Mouse (Mus musculus) left cerebral cortex, adult 18-20 months (tissue): ENCODE data around the gene Tmem240. TPM values are rescaled to one million over a fixed set of nuclear protein-coding genes. Genes with fewer than 3 reads are reported as not detected.
A peak's percentile ranks its signal among the peaks of the same experiment; 100 is the strongest.
"Not testable (repeated sequence)": the region's sequence is repeated elsewhere in the genome, so short reads cannot be mapped to it uniquely, and the experiment has no call there.

ENCODE experiments used
- DNase-seq, 2 experiments: peaks; one replicate each; pipeline ENCODE4 v3.0.0; 2021 to 2022; ENCODE audit warnings: low spot score in 2 of 2, mixed read lengths in 1 of 2
- long read RNA-seq, 2 experiments: library from polyadenylated mRNA; stranded (forward); transcript quantifications; one replicate each; pipeline ENCODE4 v2.0.0; 2021
- total RNA-seq, 2 experiments: library from RNA; stranded (reverse); gene quantifications; 2 replicates each; pipeline ENCODE4 v1.2.3; 2021

Gene Tmem240
- total RNA-seq = 10 to 100 TPM; 51.1 to 53.0 TPM
- long read RNA-seq, experiment 1, full-length matches to known transcripts = 17 of 20 reads
- long read RNA-seq, experiment 1, partial matches to known transcripts = 1 of 20 reads
- long read RNA-seq, experiment 1, other reads (novel, unspliced or antisense) = 2 of 20 reads
- long read RNA-seq, experiment 2, full-length matches to known transcripts = 22 of 30 reads
- long read RNA-seq, experiment 2, partial matches to known transcripts = 0 of 30 reads
- long read RNA-seq, experiment 2, other reads (novel, unspliced or antisense) = 8 of 30 reads

DNA sequence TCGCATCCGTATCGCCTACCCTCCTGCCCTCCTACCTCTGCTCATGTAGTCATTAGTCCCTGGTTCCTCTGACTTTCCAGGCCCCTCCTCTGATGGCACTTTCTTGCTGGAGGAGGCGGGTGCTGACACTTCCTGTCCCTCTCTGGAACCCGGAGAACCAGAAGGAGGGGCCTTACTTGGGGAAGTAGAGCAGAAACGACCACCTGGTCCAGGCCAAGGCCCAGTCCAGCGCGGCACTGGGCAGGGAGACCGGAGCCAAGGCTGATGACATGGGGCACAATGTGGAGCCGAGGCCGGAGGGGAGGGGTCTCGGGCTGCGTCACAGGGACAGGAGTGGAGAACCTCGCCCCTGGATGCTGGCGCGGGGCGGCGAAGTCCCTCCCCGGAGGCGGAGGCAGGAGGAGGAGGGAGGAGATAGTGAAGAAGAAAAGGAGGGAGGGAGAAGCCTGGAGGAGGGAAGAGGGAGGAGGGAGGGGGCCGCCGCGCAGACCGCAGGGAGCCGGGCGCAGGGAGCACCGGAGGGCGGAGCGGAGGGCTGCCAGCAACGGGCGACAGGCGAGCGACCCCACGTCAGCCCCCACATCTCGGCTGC, at the start of gene Tmem240:
Tmem240 (plus strand) TSS at position 451 of the 592 bp plus-strand sequence.
- peak; percentile 80 to 89 for DNase-seq

DNA sequence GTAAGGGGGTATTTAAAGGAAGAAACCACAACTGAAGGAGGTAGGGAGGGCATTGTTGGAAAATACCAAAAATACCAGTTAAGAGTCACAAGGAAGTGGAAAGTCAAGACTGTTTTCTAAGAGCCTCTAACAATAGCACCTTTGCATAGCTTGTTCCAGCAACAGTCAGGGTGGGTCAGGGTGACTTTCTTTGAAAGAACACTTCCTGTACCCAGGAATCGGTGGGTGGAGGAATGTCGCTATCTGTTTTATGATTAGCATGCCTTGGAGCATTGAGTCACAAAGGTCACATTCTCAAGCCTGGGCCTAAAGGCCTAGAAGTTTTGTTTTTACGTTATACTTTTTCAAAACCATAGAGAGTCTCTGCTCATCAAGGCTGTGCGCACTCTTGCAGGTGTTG, 46.8 kb upstream of the Tmem240 start:
- not testable (repeated sequence) for DNase-seq

DNA sequence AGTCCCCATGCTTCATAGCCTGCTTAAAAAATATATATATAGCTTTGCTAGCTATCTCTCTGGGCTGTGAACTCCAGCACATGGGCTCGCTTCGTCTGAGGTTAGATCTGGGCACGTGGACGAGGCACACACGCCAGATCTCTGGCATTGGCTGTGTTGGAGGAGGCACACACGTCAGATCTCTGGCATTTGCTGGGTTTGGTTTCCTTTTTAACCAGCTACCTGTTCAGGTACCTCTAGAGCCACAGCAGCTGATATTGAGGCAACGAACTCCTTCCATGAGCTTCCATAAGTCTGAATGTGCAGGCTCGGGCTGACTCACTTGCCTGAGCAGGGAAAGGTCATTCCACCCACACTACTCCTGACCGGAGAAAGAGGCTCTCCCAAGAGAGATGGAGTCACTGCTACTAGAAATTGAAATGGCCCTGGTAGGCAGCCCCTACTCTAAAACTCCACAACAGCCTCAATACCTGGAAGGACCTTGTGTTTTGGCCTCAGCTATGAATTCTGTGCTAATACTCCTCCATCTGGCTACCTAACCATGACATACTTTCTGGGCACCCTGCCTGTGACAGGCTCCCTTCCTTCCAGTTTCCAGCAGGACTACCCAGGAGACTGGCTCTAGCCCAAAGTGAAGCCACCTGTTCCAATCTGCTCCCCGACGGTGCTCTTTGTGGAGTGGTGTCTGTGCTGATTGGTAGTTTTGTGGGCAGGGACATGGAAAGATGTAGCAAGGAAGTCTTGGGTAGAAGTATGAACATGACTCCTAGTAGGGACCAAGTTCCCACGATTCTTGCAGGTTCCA, 43.8 kb upstream of the Tmem240 start:
- DNase-seq = no peak

DNA sequence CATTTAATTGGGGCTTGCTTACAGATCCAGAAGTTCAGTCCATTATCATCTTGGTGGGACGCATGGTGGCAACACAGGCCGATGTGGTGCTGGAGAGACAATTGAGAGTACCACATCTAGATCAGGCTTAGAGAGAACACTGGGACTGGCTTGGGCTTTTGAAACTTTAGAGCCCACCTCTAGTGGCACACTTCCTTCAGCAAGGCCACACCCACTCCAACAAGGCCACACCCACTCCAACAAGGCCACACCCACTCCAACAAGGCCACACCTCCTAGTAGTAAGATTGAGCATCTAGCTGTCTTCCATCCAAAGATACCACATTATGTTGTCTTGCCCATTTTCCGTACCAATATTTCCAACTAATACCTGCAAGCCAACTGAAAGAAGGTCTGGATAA, 42.2 kb upstream of the Tmem240 start:
- no peak for DNase-seq

DNA sequence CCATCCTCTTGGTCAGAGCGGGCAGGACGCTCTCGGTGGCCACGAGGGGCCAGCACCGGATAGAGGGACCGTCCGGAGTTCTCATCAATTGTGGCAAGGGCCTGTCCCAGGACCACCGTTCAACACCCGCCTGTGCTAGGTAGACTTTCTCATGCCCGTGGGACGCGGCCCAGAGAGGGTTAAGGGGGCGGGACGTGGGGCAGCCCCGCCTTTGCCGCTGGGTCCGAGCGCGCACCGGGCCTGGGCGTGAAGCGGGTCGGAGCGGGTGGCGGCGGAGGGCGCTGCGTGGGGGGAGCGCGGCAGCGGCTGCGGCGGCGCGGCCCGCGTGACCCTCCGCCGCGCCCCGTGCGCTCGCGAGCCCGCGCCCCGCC, 40.5 kb upstream of the Tmem240 start, which contains the start of gene Fndc10:
Fndc10 (plus strand) TSS at position 232 of the 371 bp plus-strand sequence.
- DNase-seq = peak in 1 of 2 experiments; percentile 78

DNA sequence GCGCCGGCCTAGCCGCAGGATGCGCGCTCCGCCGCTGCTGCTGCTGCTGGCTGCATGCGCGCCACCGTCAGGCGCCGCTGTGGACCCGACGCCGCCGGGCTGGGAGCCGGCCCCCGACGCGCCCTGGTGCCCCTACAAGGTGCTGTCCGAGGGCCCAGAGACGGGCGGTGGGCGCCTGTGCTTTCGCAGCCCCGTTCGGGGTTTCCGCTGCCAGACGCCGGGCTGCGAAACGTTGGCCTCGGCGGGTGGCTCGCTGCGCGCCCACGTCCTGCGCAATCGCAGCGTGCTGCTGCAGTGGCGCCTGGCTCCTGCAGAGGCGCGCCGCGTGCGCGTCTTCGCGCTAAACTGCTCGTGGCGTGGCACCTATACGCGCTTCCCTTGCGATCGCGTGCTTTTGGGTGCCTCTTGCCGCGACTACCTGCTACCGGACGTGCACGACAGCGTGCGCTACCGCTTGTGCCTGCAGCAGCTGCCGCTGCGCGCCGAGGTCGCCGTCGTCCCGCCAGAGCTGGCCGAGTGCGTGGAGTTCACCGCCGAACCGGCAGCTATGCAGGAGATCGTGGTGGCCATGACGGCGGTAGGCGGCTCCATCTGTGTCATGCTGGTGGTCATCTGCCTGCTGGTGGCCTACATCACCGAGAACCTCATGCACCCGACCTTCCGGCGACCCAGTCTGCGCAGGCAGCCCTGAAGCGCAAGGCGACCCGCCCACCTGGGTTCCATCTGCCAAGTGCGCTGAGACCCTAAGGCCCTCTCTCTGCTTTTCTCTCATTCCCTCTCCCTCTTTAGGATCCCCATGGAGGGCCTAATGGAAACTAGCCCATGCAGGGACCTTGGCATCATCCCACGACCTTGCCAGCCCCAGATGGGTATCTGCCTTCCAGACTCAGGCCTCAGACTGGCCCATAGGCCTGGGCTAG, 39.9 kb upstream of the Tmem240 start:
- peak; percentile 77 to 83 for DNase-seq

DNA sequence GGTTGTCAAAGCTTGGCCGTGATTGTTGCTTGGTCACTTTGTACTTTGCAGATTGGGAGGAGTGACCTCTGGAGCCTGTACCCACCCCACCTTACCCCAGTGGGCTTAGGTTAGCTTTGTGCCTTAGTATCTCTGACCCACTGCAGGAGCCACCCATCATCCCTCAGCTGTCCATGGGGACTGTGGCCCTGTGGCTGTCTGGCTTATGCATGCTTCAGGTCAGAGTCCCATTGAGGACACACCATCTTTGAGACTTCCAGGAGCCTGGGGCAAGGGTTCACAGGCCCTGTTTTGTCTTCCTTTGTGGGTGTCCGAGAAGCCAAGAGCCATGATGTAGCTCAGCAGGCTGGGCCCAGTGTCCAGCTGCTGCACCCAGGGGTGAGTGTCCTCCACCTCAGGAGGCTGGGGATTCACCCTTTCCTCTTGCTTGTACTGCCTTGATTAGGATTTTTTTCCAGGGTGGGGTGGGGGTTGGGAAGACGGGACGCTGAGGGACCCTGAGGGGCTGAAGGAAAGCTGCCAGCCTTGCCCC, 39.0 kb upstream of the Tmem240 start:
- no peak for DNase-seq

DNA sequence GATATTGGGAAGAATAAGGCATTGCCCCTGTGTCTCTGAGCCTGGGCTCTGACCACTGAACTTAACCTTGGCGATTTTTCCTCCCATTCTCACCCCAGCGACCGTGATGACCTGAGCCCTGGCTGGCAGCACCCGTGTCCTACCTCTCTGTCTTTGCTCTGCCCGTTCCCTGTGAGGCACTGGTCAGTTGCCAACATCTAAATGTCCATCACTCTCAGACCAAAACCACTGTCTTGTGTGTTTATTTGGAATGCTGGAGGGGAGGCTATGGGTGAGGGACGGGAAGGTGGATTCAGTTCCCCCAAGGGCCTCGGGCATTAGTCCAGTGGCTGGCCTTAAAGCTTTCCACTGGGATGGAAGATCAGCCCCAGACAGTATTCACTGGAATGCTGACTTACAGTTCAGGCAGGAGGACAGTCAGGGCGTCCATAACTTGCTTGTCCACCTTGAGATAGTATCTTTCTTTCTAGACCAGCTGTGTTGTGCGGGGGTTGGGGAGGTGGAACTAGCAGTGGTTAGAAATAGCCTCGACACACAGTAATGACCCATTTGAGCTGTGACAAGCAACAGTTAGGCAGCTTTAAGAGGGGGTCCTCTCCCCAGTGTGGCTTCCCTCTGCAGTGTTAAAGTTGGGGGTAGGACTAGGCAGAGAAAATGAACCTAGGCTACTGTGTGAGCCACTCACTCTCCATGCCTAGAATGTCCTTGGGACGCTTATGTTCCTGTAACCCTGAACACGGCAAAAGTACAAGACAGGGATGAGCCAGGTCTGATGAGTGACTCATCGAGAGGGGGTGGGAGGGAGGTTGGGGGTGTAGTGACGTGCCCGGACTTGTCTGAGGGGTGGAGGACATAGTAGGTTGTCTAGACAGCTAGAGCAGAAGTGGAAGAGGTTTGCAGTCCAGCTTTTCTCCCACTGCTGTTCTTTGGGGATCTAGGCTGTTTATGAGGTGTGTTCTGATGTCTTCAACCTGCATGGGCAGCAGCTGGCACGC, 38.0 kb upstream of the Tmem240 start:
- peak in 1 of 2 experiments; percentile 21 for DNase-seq

DNA sequence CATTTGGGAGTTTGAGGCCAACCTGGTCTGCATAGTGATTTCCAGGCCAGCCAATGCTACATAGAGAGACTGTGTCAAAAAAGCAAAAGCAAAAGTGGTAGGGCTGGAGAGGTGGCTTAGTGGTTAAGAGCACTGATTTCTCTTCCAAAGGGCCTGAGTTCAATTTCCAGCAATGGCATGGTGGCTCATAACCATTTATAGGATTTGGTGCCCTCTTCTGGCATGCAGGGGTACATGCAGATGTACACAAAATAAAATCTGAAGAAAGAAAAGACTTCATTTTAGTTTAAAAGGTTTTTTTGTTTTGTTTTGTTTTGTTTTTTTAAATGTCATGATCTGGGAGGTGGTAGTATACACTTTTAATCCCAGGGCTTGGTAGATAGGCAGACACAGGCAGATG, 34.2 kb upstream of the Tmem240 start:
- no peak for DNase-seq

DNA sequence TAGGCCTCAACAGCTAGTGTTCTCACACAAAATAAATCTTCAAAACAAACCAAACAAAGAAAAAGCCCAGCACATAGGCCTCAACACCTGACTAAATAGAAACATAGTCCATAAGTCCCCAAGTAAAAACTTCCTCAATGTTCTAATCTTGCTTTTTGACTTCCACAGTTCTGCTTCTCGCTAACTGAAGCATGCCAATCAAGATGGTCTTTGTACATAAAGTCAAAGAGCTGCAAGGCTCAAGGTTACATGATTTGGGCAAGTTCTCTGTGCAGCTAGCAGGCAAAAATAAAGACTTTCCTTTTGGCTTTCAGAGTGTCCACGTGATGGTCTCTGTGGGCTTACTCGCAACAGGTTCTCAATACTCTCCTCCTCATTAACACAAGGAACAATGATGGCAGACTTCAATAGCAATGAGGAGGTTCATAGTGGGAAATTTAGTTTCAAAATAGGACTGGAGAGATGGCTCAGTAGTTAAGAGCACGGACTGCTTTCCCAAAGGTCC, 31.1 kb upstream of the Tmem240 start:
- no peak for DNase-seq

DNA sequence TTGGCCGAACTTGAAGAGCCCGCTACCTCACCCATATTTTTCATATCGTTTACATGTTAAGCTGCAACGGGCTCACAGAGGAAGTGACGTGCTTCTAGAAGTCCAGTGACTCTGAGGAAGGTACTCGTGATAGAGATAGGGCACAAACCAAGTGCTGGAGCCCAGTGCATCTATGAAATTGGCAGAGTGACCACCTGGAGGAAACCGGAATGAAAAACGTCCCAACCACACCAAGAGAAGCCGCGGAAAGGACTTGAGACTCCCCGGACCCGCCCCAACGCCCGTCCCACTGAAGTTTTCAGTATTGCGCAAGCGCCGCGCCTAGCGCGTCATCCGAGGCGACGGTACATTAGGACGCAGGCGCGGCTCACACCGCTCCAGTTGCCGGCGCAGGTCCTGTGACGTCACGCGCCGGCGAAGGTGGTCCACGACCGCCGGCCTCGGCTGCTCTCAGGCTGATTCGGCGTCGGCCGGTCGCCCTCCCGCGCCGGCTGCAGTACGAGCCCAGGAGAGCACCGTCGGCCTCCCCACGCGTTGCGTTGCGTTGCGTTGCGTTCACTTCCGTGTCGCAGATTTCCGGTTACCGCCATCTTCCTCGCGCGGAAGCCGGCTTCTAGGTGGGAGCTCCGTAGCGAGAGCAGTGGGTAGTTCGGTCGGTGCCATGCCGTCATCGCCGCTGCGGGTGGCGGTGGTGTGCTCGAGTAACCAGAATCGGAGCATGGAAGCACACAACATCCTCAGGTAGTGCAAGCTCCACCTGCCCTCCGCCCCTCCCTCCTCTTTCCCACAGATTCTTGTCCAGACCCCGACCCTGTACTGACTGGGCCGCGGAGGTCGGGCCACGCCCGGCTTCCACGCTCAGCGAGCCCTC, 29.6 kb upstream of the Tmem240 start, which contains the start of gene Ssu72:
Ssu72 (plus strand) TSS at position 80 of the 871 bp plus-strand sequence.
- DNase-seq = peak; percentile 93 to 96

DNA sequence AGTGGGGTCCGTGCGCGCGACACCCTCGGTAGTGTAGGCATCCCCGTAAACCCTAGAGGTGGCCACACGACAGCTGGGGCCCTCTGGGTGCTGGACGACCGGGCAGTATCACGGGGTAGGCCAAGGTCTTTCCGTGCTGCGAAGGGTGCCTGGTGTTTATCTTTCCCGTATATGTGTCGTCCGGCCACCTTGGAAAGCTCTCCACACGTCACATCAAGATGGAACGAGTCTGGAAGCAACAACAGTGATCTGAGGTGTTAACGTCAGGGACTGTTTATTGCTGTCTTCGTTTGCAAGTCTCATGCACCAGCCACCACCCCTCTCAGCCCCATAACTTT, 29.0 kb upstream of the Tmem240 start:
- no peak for DNase-seq

DNA sequence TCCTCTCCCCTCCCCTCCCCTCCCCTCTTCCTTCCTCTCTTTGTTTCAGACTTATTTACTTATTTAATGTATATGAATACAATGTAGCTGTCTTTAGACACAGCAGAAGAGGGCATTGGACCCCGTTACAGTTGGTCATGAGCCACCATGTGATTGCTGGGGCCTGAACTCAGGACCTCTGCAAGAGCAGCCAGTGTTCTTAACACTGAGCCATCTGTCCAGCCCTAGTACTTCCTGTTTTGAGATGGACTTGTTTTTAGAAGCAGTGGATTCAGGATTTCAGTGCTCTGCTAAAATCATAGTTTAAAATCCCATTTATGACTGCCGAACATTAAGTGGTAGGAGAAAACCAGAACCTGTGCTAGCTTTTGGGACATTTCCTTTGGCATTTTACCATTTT, 26.0 kb upstream of the Tmem240 start:
- no peak for DNase-seq

DNA sequence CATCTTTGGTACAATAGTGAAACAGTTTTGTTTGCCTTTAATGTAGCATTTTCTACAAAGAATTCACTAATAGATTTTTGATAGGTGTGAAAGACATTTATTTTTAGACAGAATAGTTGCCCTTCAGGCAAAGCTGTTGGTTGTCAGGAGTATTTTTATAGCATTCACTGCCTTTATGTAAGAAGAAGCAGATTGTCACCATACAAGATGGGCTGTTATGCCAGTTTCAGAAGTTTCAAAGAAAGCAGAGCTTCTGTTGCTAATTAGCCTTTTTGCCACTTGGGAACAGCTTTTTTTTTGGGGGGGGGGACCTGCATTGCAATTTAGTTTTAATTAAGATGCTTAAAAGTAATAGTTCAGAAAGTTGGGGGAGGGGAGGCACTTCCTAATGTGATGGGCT, 25.6 kb upstream of the Tmem240 start:
- no peak for DNase-seq

DNA sequence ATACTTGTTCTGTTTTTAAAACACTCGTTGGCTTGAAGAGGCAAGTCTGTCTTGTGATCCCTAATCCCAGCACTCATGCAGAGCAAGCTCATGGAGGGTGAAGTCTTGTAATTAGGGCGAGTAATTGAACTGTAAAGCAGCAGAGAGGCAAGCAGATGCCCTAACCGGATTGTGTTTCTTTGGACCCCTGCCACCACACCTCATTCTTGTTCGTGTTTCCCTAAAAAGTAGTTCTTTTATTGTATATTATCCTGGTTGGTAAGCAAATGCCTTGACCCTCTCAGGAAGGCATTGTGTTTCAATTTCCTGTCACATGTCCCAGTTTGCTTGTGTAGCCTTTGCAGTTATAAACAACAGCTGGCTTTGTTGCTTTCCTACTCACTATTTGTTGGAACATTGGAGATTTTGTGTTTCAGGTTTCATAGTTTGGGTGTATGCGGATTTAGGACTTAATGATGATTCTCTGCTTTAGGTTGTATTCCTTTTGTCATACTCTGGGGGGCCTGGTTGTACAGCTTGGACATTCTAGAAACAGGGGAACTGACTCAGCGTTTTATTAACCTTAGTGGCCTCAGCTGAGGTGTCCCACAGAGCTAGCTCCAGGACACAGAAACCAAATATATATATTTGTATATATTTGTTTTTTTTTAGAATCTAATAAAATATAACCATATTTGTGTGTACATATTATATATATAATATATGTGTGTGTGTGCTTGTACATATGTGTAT, 23.9 kb upstream of the Tmem240 start:
- no peak for DNase-seq

DNA sequence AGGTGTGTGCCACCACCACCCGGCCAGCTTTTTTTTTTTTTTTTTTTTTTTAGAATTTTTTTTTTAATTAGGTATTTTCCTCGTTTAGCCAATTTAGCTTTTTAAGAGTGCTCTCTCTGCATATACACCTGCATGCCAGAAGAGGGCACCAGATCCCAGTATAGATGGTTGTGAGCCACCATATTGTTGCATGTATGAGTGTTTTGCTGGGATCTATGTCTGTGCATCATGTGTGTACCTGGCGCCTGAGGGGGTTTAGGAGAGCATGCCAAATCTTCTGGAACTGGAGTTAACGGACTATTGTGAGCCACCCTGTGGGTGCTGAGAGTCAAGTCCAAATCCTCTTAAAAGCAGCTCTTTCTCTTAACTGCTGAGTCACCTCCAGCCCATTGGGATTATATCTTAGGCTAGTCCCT, 12.9 kb upstream of the Tmem240 start:
- DNase-seq = no peak

DNA sequence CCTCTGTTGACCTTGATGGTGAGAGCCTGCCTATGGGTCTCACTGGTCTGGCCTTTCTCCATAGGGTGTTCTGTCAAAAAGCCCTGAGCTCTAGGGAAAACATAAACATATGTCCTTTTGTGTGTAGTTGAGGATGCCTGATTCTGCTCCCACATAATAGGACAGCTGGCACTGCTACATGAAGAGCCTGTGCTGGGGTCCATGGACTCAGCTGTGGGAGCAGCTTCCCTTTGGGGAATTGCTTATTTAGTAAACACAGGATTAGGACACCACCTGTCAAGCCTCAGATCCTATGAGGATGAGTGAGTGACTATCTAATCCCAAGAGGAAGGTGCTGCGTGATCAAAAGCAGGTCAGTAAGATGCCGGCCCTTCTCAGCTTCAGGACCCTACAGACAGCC, 6.6 kb upstream of the Tmem240 start:
- no peak for DNase-seq

DNA sequence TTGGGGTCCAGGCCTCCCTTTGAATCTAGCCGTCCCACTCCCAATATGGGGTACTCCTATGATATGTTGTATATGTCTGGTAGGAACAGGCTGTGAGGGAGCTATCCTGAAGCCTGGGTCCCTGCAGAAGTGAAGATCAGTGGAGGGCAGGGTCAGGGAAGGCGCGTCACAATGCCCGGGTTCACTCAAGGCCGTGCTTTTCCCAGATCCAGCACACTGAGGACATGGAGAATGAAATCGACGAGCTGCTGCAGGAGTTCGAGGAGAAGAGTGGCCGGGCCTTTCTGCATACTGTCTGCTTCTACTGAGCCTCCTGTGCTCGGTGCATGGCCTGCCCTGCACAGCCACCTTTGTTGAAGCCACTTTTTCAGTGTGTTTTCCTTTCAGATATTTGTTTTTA, 1.3 kb upstream of the Tmem240 start:
- DNase-seq = no peak
